Mouse (Mus musculus) C2C12 (cell line): Measurements from ENCODE around the gene Gpc4.

ENCODE experiments used
- CEBPB ChIP-seq: IDR thresholded peaks from one replicate; pipeline ENCODE4 v1.6.1; 2011; ENCODE audit warnings: low read depth, mild to moderate bottlenecking, control low read depth, moderate library complexity
- CTCF ChIP-seq: IDR thresholded peaks from one replicate; pipeline ENCODE4 v1.5.1; 2011; ENCODE audit not compliant: control insufficient read depth, insufficient read depth, insufficient read length
- FOSL1 ChIP-seq: IDR thresholded peaks from one replicate; pipeline ENCODE4 v1.8.0; 2011; ENCODE audit warnings: mild to moderate bottlenecking, low read length; ENCODE audit not compliant: poor library complexity, insufficient read depth, severe bottlenecking
- MAX ChIP-seq: IDR thresholded peaks from one replicate; pipeline ENCODE4 v1.6.1; 2011; ENCODE audit warnings: mild to moderate bottlenecking, control low read depth
- MYOD1 ChIP-seq: IDR thresholded peaks from one replicate; pipeline ENCODE4 v1.6.1; 2011; ENCODE audit warnings: low read depth; ENCODE audit not compliant: control insufficient read depth, insufficient read length
- MYOG ChIP-seq: IDR thresholded peaks from one replicate; pipeline ENCODE4 v1.6.1; 2011; ENCODE audit not compliant: control insufficient read depth, insufficient read length; ENCODE audit errors: extremely low read depth
- USF1 ChIP-seq: IDR thresholded peaks from one replicate; pipeline ENCODE4 v1.6.1; 2011; ENCODE audit warnings: low read depth, mild to moderate bottlenecking, control low read depth, moderate library complexity

DNA sequence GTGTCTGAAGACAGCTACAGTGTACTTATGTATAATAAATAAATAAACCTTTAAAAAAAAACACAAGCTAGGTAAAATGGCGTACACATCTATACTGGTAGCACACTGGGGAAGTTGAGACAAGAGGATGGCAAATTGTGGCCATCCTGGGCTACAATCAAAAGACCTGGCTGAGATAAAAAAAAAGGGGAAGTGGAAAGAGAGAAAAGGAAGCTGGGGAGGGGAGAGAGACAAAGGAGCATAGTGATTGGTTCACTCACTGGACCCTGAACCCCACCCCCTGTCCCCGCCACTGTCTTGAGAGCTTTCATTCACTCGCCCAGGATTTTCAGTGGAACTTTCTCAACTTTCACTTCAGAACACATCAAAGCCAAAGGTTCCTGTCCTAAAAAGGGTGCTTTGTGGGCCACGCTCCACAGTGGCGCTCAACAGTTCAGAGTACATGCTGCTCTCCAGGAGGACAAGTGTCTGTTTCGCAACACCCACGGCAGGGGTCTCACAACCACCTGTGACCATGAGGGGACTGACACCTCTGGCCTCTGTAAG is 9.6 kb downstream of the Gpc4 start:
- no peak for TF ChIP-seq CTCF
- no peak for TF ChIP-seq MYOD1
- no peak for TF ChIP-seq MAX
- TF ChIP-seq MYOG = no peak
- no peak for TF ChIP-seq USF1
- TF ChIP-seq CEBPB = no peak
- TF ChIP-seq FOSL1 = no peak
